Mouse (Mus musculus): Measurements from ENCODE around the gene Irf2bp2. TPM values are rescaled to one million over a fixed set of nuclear protein-coding genes. Genes with fewer than 3 reads are reported as not detected.

Irf2bp2 gene
- polyA plus RNA-seq, 1 experiment: 91.6 TPM

DNA sequence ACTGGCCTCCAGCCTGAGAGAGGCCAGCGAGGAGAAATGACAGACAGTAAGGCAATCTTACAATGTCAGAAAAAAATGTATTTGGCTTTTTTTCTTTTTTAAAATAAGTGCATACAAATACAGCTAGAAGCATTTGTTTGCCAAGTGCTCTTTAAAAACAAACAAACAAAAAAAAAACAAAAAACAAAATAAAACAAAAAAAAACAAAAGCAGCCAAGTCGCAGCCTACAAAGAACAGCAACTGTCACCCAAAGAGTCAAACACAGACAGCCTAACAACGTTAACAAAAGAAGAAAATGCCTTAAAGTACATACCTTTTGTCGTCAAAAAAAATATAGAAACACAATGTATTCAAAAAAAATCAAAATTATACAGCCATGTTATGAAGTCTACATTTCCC, 3.2 kb downstream of the Irf2bp2 start:
- Histone ChIP-seq H3K4me1 (ENCODE audit: control insufficient read depth, insufficient read depth, insufficient read length, low read length) (peaks cover 16% of the 10 kb centered on the region), H3K27ac (ENCODE audit: insufficient read depth, low read depth, low read length) (peak overlapping the region; percentile 94), H3K27me3 (ENCODE audit: control insufficient read depth, insufficient read depth, low read length) (no peaks in the 10 kb centered on the region), H3K36me3 (ENCODE audit: control insufficient read depth, insufficient read depth, low read length) (peaks cover 46% of the 10 kb centered on the region), H3K4me3 (ENCODE audit: low read depth, low read length) (peak overlapping the region; percentile 80)
- no peak for TF ChIP-seq CTCF (IDR thresholded peaks at IDR 0.05; ENCODE audit: extremely low read depth, insufficient read length, insufficient replicate concordance, low read depth, low read length)
- TF ChIP-seq POLR2A (IDR thresholded peaks at IDR 0.05; ENCODE audit: low read depth, low read length): no peak
- 1% methylated on average over 4 of the region's 4 CpGs for WGBS

DNA sequence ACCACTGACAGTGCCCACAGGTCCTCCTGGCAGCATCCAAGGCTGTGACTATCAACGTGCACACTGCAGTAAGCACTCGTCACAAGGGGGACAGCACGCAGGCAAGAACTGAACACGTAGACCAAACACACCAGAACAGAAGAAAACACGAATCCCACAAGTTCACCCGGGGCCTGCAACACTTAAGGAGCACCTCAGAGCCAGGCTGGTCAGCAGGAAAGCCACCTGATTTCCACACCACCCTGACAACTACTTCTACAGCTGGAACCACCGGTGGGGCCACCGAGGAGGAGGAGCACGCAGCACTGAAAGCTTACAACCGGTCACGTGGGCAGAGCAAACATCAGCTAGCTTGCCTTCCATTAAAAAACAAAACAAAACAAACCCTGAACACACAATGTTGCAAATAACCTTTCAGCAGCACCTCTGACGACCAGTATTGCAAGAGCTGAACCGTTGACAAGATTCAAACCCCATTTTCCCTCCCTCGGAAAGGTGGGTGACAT, 3.7 kb downstream of the Irf2bp2 start:
- H3K27ac ChIP-seq (ENCODE audit: insufficient read depth, low read depth, low read length): peak overlapping the region; percentile 94
- H3K36me3 ChIP-seq (ENCODE audit: control insufficient read depth, insufficient read depth, low read length): peaks cover 46% of the 10 kb centered on the region
- H3K4me1 ChIP-seq (ENCODE audit: control insufficient read depth, insufficient read depth, insufficient read length, low read length): peaks cover 16% of the 10 kb centered on the region
- WGBS: under 1% methylated on average over 14 of the region's 14 CpGs
- H3K4me3 ChIP-seq (ENCODE audit: low read depth, low read length): peak overlapping the region; percentile 80
- TF ChIP-seq POLR2A (IDR thresholded peaks at IDR 0.05; ENCODE audit: low read depth, low read length) (peak; percentile 52), CTCF (IDR thresholded peaks at IDR 0.05; ENCODE audit: extremely low read depth, insufficient read length, insufficient replicate concordance, low read depth, low read length) (no peak; the same call in 1 of the 2 replicates)
- no peaks in the 10 kb centered on the region for H3K27me3 ChIP-seq (ENCODE audit: control insufficient read depth, insufficient read depth, low read length)

DNA sequence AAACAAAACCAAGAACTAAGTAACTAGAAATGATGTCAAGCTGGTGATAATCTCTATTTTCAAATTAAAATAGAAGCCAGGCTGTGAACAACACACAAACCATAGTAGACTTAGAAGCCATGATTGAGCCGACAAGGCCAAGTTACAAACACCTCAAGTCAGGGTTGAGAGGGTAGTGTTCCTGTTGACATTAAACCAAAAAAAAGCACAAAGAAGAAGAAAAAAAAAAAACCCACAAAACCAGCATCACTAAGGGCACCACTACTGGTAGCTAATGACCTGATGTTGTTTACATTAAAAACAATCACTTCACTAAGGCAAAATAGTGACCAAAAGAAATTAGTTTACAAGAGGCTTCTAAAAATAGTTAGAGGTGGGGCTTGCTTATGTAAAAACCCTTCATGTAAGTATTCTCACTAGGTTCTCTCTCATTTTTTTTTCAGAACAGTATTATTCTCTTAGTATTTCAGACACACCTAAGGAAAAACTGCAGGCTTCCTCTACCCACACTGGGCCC, 4.2 kb downstream of the Irf2bp2 start:
- peaks cover 16% of the 10 kb centered on the region for H3K4me1 ChIP-seq (ENCODE audit: control insufficient read depth, insufficient read depth, insufficient read length, low read length)
- peak overlapping the region; percentile 80 for H3K4me3 ChIP-seq (ENCODE audit: low read depth, low read length)
- H3K27ac ChIP-seq (ENCODE audit: insufficient read depth, low read depth, low read length): peak overlapping the region; percentile 94
- H3K27me3 ChIP-seq (ENCODE audit: control insufficient read depth, insufficient read depth, low read length): no peaks in the 10 kb centered on the region
- 0% methylated on average over 1 of the region's 1 CpGs for WGBS
- TF ChIP-seq CTCF (IDR thresholded peaks at IDR 0.05; ENCODE audit: extremely low read depth, insufficient read length, insufficient replicate concordance, low read depth, low read length) (no peak), POLR2A (IDR thresholded peaks at IDR 0.05; ENCODE audit: low read depth, low read length) (no peak)
- H3K36me3 ChIP-seq (ENCODE audit: control insufficient read depth, insufficient read depth, low read length): peaks cover 46% of the 10 kb centered on the region

DNA sequence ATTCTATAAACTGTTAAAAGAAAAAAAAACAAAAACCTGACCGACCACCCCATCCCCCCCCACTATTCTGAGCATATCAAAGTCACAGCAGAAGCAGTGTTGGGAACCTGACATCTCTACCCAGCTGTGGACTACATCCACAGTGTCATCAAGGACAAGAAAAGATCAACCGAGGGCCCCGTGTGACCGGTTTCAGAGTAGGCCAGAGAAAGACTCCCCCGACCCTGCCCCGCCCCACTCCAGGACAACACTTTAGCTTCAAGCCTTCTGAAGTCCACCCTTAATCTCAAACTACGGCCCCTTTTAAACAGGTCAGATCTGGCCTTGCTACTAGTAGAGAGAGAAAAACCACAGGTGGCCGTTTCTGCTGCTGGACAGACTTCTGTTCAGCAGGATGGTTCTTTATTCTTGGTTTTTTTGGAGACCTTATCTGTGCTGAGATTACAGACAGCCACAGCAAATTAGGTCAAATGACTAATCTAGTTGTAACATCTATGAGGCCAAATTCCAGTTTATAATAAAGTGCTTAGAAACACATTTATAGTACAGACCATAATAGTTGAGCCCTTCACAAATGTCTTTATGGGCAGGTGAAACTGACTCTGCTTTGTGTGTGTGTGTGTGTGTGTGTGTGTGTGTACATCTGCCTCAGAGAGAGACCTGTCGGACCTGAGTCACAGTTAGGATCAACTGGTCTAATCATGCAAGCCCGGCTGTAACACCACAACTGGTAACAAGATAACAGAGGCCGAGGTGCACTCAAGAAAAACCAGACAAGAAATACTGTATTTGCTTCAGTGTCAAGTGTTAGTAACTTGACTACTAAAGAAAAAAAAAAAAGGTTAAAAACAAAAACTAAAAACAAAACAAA, 4.9 kb downstream of the Irf2bp2 start:
- Histone ChIP-seq H3K27me3 (ENCODE audit: control insufficient read depth, insufficient read depth, low read length) (no peaks in the 10 kb centered on the region), H3K27ac (ENCODE audit: insufficient read depth, low read depth, low read length) (peak overlapping the region; percentile 83), H3K4me1 (ENCODE audit: control insufficient read depth, insufficient read depth, insufficient read length, low read length) (peaks cover 19% of the 10 kb centered on the region), H3K36me3 (ENCODE audit: control insufficient read depth, insufficient read depth, low read length) (peaks cover 46% of the 10 kb centered on the region), H3K4me3 (ENCODE audit: low read depth, low read length) (peak overlapping the region; percentile 64)
- WGBS: under 1% methylated on average over 11 of the region's 11 CpGs
- TF ChIP-seq POLR2A (IDR thresholded peaks at IDR 0.05; ENCODE audit: low read depth, low read length): peak; percentile 12; the same call in 1 of the 2 replicates
- TF ChIP-seq CTCF (IDR thresholded peaks at IDR 0.05; ENCODE audit: extremely low read depth, insufficient read length, insufficient replicate concordance, low read depth, low read length): no peak

DNA sequence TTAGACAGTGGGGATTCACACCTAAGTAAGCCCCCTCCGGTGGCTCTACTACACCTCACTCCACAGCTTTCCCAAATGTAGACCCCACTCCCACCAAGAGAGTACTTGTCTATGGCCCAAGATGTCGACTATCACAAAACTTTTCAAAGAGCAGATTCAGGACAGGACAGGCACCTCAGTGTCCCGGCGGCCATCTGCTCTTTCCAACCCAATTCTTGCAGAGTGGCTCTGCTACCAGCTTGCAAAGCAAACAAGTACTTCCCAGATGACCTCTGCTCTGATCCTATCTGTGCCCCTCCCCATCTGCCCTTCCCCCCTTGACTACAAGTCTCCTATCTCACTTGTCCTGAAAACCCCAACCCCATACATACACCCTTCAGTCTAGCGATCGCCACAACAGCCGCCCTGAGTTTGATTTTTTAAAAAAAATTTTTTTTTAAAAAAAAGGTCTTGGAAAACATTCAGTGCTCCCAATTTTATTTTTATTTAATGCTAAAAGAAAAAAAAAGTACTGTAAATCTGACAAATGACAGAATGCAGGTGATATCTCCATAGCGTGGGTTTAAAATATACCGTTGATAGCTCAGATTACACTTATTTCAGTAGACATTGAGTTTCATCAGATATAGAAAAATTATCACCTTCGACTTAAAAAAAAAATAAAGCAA, 5.8 kb downstream of the Irf2bp2 start:
- Histone ChIP-seq H3K4me3 (ENCODE audit: low read depth, low read length) (peak overlapping the region; percentile 41), H3K27me3 (ENCODE audit: control insufficient read depth, insufficient read depth, low read length) (no peaks in the 10 kb centered on the region), H3K4me1 (ENCODE audit: control insufficient read depth, insufficient read depth, insufficient read length, low read length) (peaks cover 25% of the 10 kb centered on the region), H3K27ac (ENCODE audit: insufficient read depth, low read depth, low read length) (peak overlapping the region; percentile 68), H3K36me3 (ENCODE audit: control insufficient read depth, insufficient read depth, low read length) (peaks cover 46% of the 10 kb centered on the region)
- 3% methylated on average over 10 of the region's 10 CpGs for WGBS
- no peak for TF ChIP-seq CTCF (IDR thresholded peaks at IDR 0.05; ENCODE audit: extremely low read depth, insufficient read length, insufficient replicate concordance, low read depth, low read length)
- TF ChIP-seq POLR2A (IDR thresholded peaks at IDR 0.05; ENCODE audit: low read depth, low read length): no peak

DNA sequence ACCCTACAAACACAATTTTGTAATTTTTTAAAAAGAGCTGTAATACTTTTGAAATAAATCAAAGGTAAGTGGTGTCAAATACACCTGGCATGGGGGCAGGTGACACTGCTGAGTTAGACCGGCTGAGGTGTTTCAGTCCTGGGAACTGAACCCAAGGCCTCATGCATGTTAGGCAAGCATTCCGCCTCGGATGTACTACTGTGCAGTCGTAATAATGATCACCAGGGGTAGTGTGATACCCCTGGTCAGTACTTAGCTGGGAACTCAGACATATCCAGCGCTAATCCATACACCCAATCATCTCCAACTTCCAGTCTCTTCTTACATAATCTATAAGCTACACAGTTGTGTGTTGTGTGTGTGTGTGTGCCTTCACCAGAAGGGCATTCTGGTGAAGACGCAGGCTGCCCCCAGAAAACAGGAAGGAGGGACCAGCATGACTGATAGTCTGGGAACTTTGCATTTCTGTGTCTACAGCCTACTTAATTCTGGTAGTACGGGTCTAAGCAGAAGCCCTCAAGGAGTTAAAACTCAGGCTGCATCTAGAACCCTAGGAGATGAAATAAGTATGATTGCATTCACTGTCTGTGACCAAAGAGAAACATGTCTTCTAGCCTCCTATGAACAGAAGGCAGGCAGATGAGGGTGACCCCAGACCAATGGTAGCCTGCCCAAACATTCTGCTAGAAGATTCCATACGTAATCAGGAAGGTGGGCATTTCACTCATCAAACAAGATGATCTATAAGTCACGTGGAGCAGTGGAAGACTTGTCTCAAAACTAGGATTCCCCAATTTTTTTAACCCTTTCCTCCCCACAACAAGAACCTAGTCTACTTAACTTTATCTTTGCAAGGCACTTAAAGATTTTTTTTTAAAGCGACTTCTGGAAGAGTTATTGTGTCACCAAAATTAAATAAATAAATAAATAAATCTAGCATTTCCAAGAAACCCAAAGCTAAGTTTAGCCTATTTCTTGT, 6.9 kb downstream of the Irf2bp2 start:
- H3K27ac ChIP-seq (ENCODE audit: insufficient read depth, low read depth, low read length): peak overlapping the region; percentile 80
- TF ChIP-seq POLR2A (IDR thresholded peaks at IDR 0.05; ENCODE audit: low read depth, low read length): no peak
- no peak for TF ChIP-seq CTCF (IDR thresholded peaks at IDR 0.05; ENCODE audit: extremely low read depth, insufficient read length, insufficient replicate concordance, low read depth, low read length)
- peaks cover 40% of the 10 kb centered on the region for H3K36me3 ChIP-seq (ENCODE audit: control insufficient read depth, insufficient read depth, low read length)

More for the DNA sequence above, 6.9 kb downstream of the Irf2bp2 start:
- Histone ChIP-seq H3K27me3 (ENCODE audit: control insufficient read depth, insufficient read depth, low read length) (no peaks in the 10 kb centered on the region), H3K4me3 (ENCODE audit: low read depth, low read length) (no peak overlapping the region; the same call in 1 of the 2 replicates), H3K4me1 (ENCODE audit: control insufficient read depth, insufficient read depth, insufficient read length, low read length) (peaks cover 30% of the 10 kb centered on the region)
- 9% methylated on average over 10 of the region's 10 CpGs for WGBS
